Mouse (Mus musculus): ENCODE data around the gene Disc1.
A peak's percentile ranks its signal among the peaks of the same experiment; 100 is the strongest.

Disc1 gene

GRCm38 (mm10) chr8:125183548-125184451 is 129.8 kb downstream of the Disc1 start:
- DNase-seq (ENCODE audit: low spot score in 2 of 2), result peak; percentile 76 to 85

- peak in 1 of 2 experiments; percentile 50 for DNase-seq (ENCODE audit: low spot score in 2 of 2)
These were observed 130.4 kb downstream of the Disc1 start for GRCm38 (mm10) chr8:125184452-125184817.

GRCm38 (mm10) chr8:125184881-125185280 is 130.9 kb downstream of the Disc1 start:
- DNase-seq (ENCODE audit: low spot score in 2 of 2), result no peak

GRCm38 (mm10) chr8:125187044-125187443 is 133.0 kb downstream of the Disc1 start:
- DNase-seq (ENCODE audit: low spot score in 2 of 2), result peak in 1 of 2 experiments; percentile 63

- DNase-seq (ENCODE audit: low spot score in 2 of 2), result no peak
These were observed 139.7 kb downstream of the Disc1 start for GRCm38 (mm10) chr8:125193701-125194100.

GRCm38 (mm10) chr8:125195121-125195520 is 141.1 kb downstream of the Disc1 start:
- DNase-seq (ENCODE audit: low spot score in 2 of 2), result no peak

GRCm38 (mm10) chr8:125196573-125197094 is 142.6 kb downstream of the Disc1 start:
- DNase-seq (ENCODE audit: low spot score in 2 of 2), result no peak

GRCm38 (mm10) chr8:125197341-125198002 is 143.5 kb downstream of the Disc1 start:
- DNase-seq (ENCODE audit: low spot score in 2 of 2), result no peak

GRCm38 (mm10) chr8:125198420-125199196 is 144.6 kb downstream of the Disc1 start:
- DNase-seq (ENCODE audit: low spot score in 2 of 2), result no peak

GRCm38 (mm10) chr8:125199197-125199939 is 145.4 kb downstream of the Disc1 start:
- no peak for DNase-seq (ENCODE audit: low spot score in 2 of 2)

GRCm38 (mm10) chr8:125200273-125200863 is 146.4 kb downstream of the Disc1 start:
- no peak for DNase-seq (ENCODE audit: low spot score in 2 of 2)

- DNase-seq (ENCODE audit: low spot score in 2 of 2), result no peak
These were observed 147.7 kb downstream of the Disc1 start for GRCm38 (mm10) chr8:125201650-125202049.

- DNase-seq (ENCODE audit: low spot score in 2 of 2), result no peak
These were observed 149.0 kb downstream of the Disc1 start for GRCm38 (mm10) chr8:125203016-125203415.

GRCm38 (mm10) chr8:125205556-125205955 is 151.6 kb downstream of the Disc1 start:
- no peak for DNase-seq (ENCODE audit: low spot score in 2 of 2)

GRCm38 (mm10) chr8:125206391-125206790 is 152.4 kb downstream of the Disc1 start:
- DNase-seq (ENCODE audit: low spot score in 2 of 2), result no peak

- peak; percentile 49 to 68 for DNase-seq (ENCODE audit: low spot score in 2 of 2)
These were observed 153.0 kb downstream of the Disc1 start for GRCm38 (mm10) chr8:125206962-125207361.

- no peak for DNase-seq (ENCODE audit: low spot score in 2 of 2)
These were observed 158.7 kb downstream of the Disc1 start for GRCm38 (mm10) chr8:125212619-125213167.

- DNase-seq (ENCODE audit: low spot score in 2 of 2), result peak in 1 of 2 experiments; percentile 52
These were observed 164.0 kb downstream of the Disc1 start for GRCm38 (mm10) chr8:125217902-125218581.

GRCm38 (mm10) chr8:125218669-125219068 is 164.7 kb downstream of the Disc1 start:
- peak; percentile 84 to 90 for DNase-seq (ENCODE audit: low spot score in 2 of 2)

GRCm38 (mm10) chr8:125220608-125221007 is 166.6 kb downstream of the Disc1 start:
- no peak for DNase-seq (ENCODE audit: low spot score in 2 of 2)
